Mouse (Mus musculus) brain, embryonic 14.5 days (tissue): ENCODE measurements at regions not wholly inside any gene's neighbourhood (a gene's known extent, or its start where the extent isn't known, plus 50 kb on each side); places are given as distances from the start of the nearest gene placed in this dataset.

Experiments used
- DNase-seq: peaks from one replicate; pipeline ENCODE4 v3.0.0-alpha.2; 2011; ENCODE audit warnings: low read depth
- CTCF ChIP-seq: fragments of 200-500 bp; IDR thresholded peaks from 2 replicates; pipeline ENCODE4 v1.5.1; 2012; ENCODE audit warnings: inconsistent platforms, mild to moderate bottlenecking, moderate library complexity, borderline replicate concordance; ENCODE audit not compliant: insufficient read depth, insufficient read length; ENCODE audit errors: extremely low read depth
- POLR2A ChIP-seq: fragments of 200-500 bp; IDR thresholded peaks from 2 replicates; pipeline ENCODE4 v1.6.1; 2012; ENCODE audit warnings: mild to moderate bottlenecking, inconsistent platforms, borderline replicate concordance; ENCODE audit not compliant: poor library complexity, insufficient read depth, insufficient read length, severe bottlenecking; ENCODE audit errors: extremely low read depth

- no peak for DNase-seq
- TF ChIP-seq POLR2A (no peak), CTCF (no peak)
These were observed 110.3 kb downstream of the Btg1 start for GRCm38 (mm10) chr10:96726801-96727780.

- no peak for TF ChIP-seq CTCF
- no peak for TF ChIP-seq POLR2A
- DNase-seq, result no peak
These were observed 116.8 kb downstream of the Btg1 start for GRCm38 (mm10) chr10:96733581-96733980.

GRCm38 (mm10) chr10:96735146-96735545, 118.3 kb downstream of the Btg1 start:
- DNase-seq, result no peak
- TF ChIP-seq POLR2A (no peak), CTCF (no peak)

GRCm38 (mm10) chr10:96735885-96736628, 119.3 kb downstream of the Btg1 start:
- DNase-seq, result no peak
- TF ChIP-seq POLR2A, result no peak
- TF ChIP-seq CTCF, result no peak

- DNase-seq, result no peak
- TF ChIP-seq CTCF (no peak), POLR2A (no peak)
These were observed 121.2 kb downstream of the Btg1 start for GRCm38 (mm10) chr10:96737972-96738371.

GRCm38 (mm10) chr10:96738606-96739005, 121.8 kb downstream of the Btg1 start:
- DNase-seq, result no peak
- TF ChIP-seq CTCF (no peak), POLR2A (no peak)

GRCm38 (mm10) chr10:96744167-96744777, 127.5 kb downstream of the Btg1 start:
- no peak for TF ChIP-seq POLR2A
- TF ChIP-seq CTCF, result no peak
- DNase-seq, result peak; percentile 81

- no peak for TF ChIP-seq POLR2A
- TF ChIP-seq CTCF, result no peak
- DNase-seq, result peak; percentile 87
These were observed 130.3 kb downstream of the Btg1 start for GRCm38 (mm10) chr10:96747015-96747663.

GRCm38 (mm10) chr10:96750861-96751260, 134.1 kb downstream of the Btg1 start:
- DNase-seq, result peak; percentile 50
- no peak for TF ChIP-seq CTCF
- no peak for TF ChIP-seq POLR2A

GRCm38 (mm10) chr10:96751580-96752264, 134.9 kb downstream of the Btg1 start:
- DNase-seq, result peak; percentile 88
- no peak for TF ChIP-seq POLR2A
- TF ChIP-seq CTCF, result no peak
